Mouse (Mus musculus) stomach, embryonic 16.5 days (tissue): ENCODE results near the gene Sparcl1. TPM values are rescaled to one million over a fixed set of nuclear protein-coding genes. Genes with fewer than 3 reads are reported as not detected.

Source experiments
- ATAC-seq: fragments of 200-750 bp; cut with Nextera tagmentation; 2 replicates; pipeline ENCODE4 v1.8.0; 2017; ENCODE audit warnings: moderate number of reproducible peaks, moderate TSS enrichment; ENCODE audit not compliant: insufficient read depth, low FRiP score
- H3K27ac ChIP-seq: fragments of 300-500 bp; sonication (generic); 2 replicates; pipeline ENCODE4 v1.5.1; 2014; ENCODE audit warnings: low read length
- H3K27me3 ChIP-seq: fragments of 300-500 bp; sonication (generic); 2 replicates; pipeline ENCODE4 v1.6.1; 2014; ENCODE audit warnings: low read length, control low read depth, mixed read lengths; ENCODE audit not compliant: control insufficient read depth, insufficient read depth
- H3K36me3 ChIP-seq: fragments of 300-500 bp; sonication (generic); 2 replicates; pipeline ENCODE4 v1.6.1; 2014; ENCODE audit warnings: low read length; ENCODE audit not compliant: control insufficient read depth, insufficient read depth
- H3K4me1 ChIP-seq: fragments of 300-500 bp; sonication (generic); 2 replicates; pipeline ENCODE4 v1.6.1; 2014; ENCODE audit warnings: low read length, control low read depth, mixed read lengths; ENCODE audit not compliant: control insufficient read depth, insufficient read depth
- H3K4me2 ChIP-seq: fragments of 300-500 bp; sonication (generic); 2 replicates; pipeline ENCODE4 v1.6.1; 2014; ENCODE audit warnings: low read depth, low read length, mixed read lengths
- H3K4me3 ChIP-seq: fragments of 300-500 bp; sonication (generic); replicated peaks from 2 replicates; pipeline ENCODE4 v1.5.1; 2014; ENCODE audit warnings: mild to moderate bottlenecking, low read length
- H3K9ac ChIP-seq: fragments of 300-500 bp; sonication (generic); 2 replicates; pipeline ENCODE4 v1.6.1; 2014; ENCODE audit warnings: low read length
- H3K9me3 ChIP-seq: fragments of 300-500 bp; sonication (generic); replicated peaks from 2 replicates; pipeline ENCODE4 v1.6.1; 2016; ENCODE audit warnings: low read length, control low read depth; ENCODE audit not compliant: control insufficient read depth
- WGBS: fragments of 180-500 bp; shearing (Covaris S2); extraction: QIAGEN DNeasy Blood & Tissue Kit; methylation state at CpG from one replicate; pipeline ENCODE4 v1.1.7; 2014; 5-methylcytosine and 5-hydroxymethylcytosine counted together
- polyA plus RNA-seq: library from polyadenylated mRNA; unstranded; fragments of >200 nt; fragmentation: Nextera tagmentation; extraction: Ambion mirVana; gene quantifications from 2 replicates; pipeline ENCODE4 v1.2.1, GENCODE M21; 2015

Sparcl1 gene
- polyA plus RNA-seq, 1 experiment from 2014 or later: 380 TPM

DNA sequence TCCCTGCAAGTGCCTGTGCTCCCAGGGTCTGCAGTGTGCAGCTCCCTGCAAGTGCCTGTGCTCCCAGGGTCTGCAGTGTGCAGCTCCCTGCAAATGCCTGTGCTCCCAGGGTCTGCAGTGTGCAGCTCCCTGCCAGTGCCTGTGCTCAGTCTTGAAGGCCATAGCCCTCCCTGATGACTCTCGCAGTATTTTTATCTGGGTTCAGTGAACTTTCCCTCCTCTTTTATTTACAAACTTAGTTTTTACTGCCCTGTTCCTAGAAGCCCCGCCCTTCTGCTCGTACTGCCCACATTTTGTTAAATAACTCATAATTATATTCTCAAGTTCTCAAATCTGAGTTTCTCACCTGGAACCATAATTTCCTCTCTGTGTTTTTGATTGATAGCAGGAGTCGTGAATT, 10.4 kb downstream of the Sparcl1 start:
- H3K9me3 ChIP-seq: no peaks in the 10 kb centered on the region
- no peak overlapping the region for H3K4me3 ChIP-seq
- ATAC-seq: no peak
- no peak overlapping the region for H3K27ac ChIP-seq
- no peaks in the 10 kb centered on the region for H3K36me3 ChIP-seq
- H3K4me2 ChIP-seq: no peak overlapping the region
- 58% methylated on average over 4 of the region's 4 CpGs for WGBS
- no peak overlapping the region for H3K9ac ChIP-seq
- no peaks in the 10 kb centered on the region for H3K27me3 ChIP-seq
- H3K4me1 ChIP-seq: peaks cover 23% of the 10 kb centered on the region

DNA sequence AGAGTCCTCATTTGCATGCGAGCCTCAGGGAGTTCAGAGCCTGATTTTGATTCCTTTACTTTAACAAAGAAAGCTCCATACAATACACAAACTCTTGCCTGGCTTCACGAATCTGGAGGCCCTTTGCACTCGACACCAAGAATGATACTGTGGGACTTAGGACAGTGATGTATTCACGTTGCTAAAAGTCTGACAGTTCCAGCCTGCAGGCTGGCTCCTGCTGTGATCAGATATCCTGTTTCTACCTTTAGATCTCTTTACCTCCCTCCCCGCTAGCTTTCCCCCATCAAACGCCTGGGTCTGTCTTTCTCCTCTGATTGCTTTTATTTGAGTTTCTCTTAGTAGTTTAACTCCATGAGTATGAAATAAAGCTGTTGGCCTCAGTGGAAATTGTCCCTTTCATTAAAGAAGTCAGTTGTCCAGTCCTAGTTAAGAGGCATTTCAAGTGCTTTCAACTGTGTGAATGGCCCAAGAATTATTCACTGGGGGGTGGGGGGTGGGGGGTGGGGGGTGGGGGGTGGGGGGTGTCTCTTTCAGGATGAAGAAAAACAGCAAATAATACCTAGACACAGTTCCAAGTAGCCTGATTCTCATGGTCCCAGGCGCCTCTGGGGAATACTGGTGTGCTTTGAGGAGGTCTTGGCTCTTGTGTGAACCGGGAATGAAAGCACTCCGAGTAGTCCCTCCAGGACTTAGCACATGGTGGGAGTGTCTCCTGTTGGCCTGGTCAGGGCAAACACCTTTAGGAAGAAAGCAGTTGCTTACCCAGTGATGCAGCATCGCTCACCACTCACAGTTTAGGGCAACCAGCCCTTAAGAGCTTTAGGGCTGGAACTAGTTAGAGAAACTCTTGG, 11.6 kb downstream of the Sparcl1 start:
- ATAC-seq: no peak
- 38% methylated on average over 10 of the region's 10 CpGs for WGBS

GRCm38 (mm10) chr5:104096078-104096938, 17.2 kb downstream of the Sparcl1 start:
- H3K36me3 ChIP-seq: peaks cover 7% of the 10 kb centered on the region; the same call in 1 of the 2 replicates
- H3K9me3 ChIP-seq: no peaks in the 10 kb centered on the region
- peak overlapping the region; percentile 30 for H3K4me2 ChIP-seq
- peak; percentile 84 for ATAC-seq
- 46% methylated on average over 16 of the region's 16 CpGs for WGBS
- peak overlapping the region; percentile 94 for H3K27ac ChIP-seq
- no peak overlapping the region for H3K4me3 ChIP-seq
- H3K9ac ChIP-seq: 0 out of 2 replicates have a peak overlapping the region, but pooled peaks have one; percentile 52
- no peaks in the 10 kb centered on the region for H3K27me3 ChIP-seq
- H3K4me1 ChIP-seq: peaks cover 7% of the 10 kb centered on the region; the same call in 1 of the 2 replicates

More for the DNA sequence above, 11.6 kb downstream of the Sparcl1 start:
- Histone ChIP-seq H3K36me3 (no peaks in the 10 kb centered on the region), H3K9ac (no peak overlapping the region; the same call in 1 of the 2 replicates), H3K9me3 (no peaks in the 10 kb centered on the region), H3K4me1 (peaks cover 21% of the 10 kb centered on the region), H3K4me2 (no peak overlapping the region), H3K27ac (no peak overlapping the region; the same call in 1 of the 2 replicates), H3K27me3 (no peaks in the 10 kb centered on the region), H3K4me3 (no peak overlapping the region)

- Histone ChIP-seq H3K9ac (peak overlapping the region; percentile 52), H3K27ac (peak overlapping the region; percentile 94), H3K36me3 (peaks cover 10% of the 10 kb centered on the region; the same call in 1 of the 2 replicates), H3K27me3 (no peaks in the 10 kb centered on the region), H3K4me1 (peaks cover 7% of the 10 kb centered on the region; the same call in 1 of the 2 replicates), H3K9me3 (no peaks in the 10 kb centered on the region), H3K4me2 (peak overlapping the region; percentile 30), H3K4me3 (no peak overlapping the region)
- ATAC-seq: peak; percentile 37; the same call in 1 of the 2 replicates
- 37% methylated on average over 11 of the region's 11 CpGs for WGBS
These were observed 18.0 kb downstream of the Sparcl1 start for GRCm38 (mm10) chr5:104095416-104096077.

DNA sequence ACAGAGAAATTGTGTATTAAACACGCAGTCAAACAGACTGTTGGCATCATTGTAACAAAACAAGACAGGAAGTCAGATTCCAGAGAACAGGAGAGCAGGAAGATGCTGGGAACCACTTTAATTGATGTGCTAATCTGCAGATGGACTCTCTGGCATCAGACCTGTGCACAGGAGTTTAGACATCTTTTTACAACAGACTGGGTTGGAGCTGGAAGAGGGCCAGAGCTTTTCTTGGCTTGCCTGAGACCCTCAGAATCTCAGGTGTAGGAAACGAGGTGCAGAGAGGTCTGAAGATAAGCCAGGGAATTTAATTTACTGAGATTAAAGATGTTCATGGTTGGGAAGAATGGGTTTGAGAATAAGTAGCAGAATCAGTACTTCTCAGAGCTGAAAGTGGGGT, 23.8 kb downstream of the Sparcl1 start:
- 87% methylated on average over 2 of the region's 2 CpGs for WGBS

DNA sequence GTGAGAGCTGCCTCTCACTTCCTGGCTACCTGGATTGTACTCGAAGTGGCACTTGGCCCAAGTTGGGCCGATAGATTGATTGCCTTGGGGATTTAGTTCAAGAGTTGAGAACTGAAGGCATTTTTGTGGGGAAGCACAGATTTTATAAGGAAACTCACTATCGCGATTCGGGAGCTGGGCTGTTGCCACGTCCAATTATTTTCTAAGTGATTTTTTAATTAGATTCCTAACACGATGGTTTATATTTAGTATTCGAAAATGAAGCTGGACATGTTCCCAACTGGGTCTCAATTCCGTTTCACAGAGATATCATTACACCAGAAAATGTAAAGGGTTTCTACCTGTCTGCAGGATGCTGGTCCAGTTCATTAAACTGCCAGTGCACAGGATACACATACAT, 28.2 kb downstream of the Sparcl1 start:
- Histone ChIP-seq H3K4me2 (no peak overlapping the region), H3K9me3 (no peaks in the 10 kb centered on the region), H3K4me1 (no peaks in the 10 kb centered on the region), H3K9ac (no peak overlapping the region), H3K27ac (no peak overlapping the region), H3K4me3 (no peak overlapping the region), H3K27me3 (no peaks in the 10 kb centered on the region), H3K36me3 (0 out of 2 replicates have a peak, but pooled peaks cover 13% of the 10 kb centered on the region)
- no peak for ATAC-seq
- WGBS: 88% methylated on average over 9 of the region's 9 CpGs

More for the DNA sequence above, 23.8 kb downstream of the Sparcl1 start:
- H3K9me3 ChIP-seq: no peaks in the 10 kb centered on the region
- peaks cover 19% of the 10 kb centered on the region; the same call in 1 of the 2 replicates for H3K36me3 ChIP-seq
- no peak overlapping the region for H3K4me3 ChIP-seq
- no peaks in the 10 kb centered on the region for H3K4me1 ChIP-seq
- ATAC-seq: no peak
- H3K27ac ChIP-seq: no peak overlapping the region
- no peak overlapping the region for H3K4me2 ChIP-seq
- H3K27me3 ChIP-seq: no peaks in the 10 kb centered on the region
- H3K9ac ChIP-seq: no peak overlapping the region

DNA sequence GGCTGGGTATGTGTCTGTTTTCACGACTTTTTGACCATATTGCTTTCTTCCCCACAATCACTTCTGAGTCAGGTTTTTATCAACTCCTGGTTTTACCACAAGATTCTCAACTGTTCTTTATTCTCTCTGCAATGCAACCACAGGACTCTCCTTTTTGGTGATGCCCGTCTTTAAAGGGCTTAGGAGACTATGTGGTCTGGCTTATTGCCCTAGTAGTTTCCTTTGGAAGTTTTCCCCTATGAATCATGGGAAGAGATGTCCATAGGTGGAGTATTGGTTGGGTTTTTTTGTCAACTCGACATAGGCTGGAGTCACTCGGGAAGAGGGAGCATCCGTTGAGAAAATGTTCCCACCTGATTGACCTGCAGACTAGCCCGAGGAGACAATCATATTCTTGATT, 32.8 kb downstream of the Sparcl1 start:
- Histone ChIP-seq H3K27ac (no peak overlapping the region), H3K9ac (no peak overlapping the region), H3K9me3 (no peaks in the 10 kb centered on the region), H3K27me3 (no peaks in the 10 kb centered on the region), H3K36me3 (0 out of 2 replicates have a peak, but pooled peaks cover 5% of the 10 kb centered on the region), H3K4me3 (no peak overlapping the region), H3K4me1 (0 out of 2 replicates have a peak, but pooled peaks cover 6% of the 10 kb centered on the region), H3K4me2 (no peak overlapping the region)
- no peak for ATAC-seq
- 87% methylated on average over 6 of the region's 6 CpGs for WGBS

GRCm38 (mm10) chr5:104077508-104077907, 36.0 kb downstream of the Sparcl1 start, which contains the start of gene Gm17660:
Gene Gm17660, minus strand, starts transcription at chr5:104077608.
- Histone ChIP-seq H3K4me2 (no peak within 1 kb of the TSS), H3K36me3 (0 out of 2 replicates have a peak, but pooled peaks cover 5% of the 10 kb centered on the region), H3K27me3 (no peaks in the 10 kb centered on the region), H3K27ac (no peak within 1 kb of the TSS), H3K4me1 (peaks cover 9% of the 10 kb centered on the region; the same call in 1 of the 2 replicates), H3K9me3 (no peaks in the 10 kb centered on the region), H3K9ac (peak within 1 kb of the TSS; percentile 23; the same call in 1 of the 2 replicates), H3K4me3 (no peak within 1 kb of the TSS)
- ATAC-seq: no peak
- WGBS: 93% methylated on average over 7 of the region's 7 CpGs
